Mouse (Mus musculus): ENCODE measurements at regions not wholly inside any gene's neighbourhood (a gene's known extent, or its start where the extent isn't known, plus 50 kb on each side); places are given as distances from the start of the nearest gene placed in this dataset.

DNA sequence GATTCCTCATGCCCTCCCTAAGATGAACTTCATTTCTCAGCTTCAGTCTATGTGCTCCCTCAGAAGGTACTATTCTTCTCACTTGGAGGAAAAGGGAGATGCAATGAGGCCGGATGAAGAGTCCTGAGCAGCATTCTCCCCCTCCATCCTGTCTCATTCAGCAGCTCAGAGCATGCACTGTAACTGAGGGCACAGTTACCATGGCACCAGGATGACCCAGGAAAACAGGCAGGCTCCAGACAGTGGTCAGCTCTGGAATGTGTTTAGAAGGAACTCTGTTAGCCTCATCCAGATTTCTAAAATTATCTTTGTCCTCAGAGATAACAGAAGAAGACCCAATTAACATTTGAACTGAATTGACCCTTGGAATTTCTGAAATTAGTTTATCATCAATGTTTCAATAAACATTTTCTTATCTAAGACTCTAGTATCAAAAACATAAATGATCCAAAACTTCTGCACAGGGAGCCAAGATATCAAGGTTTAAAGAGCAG is 148.1 kb upstream of the Slc24a5 start:
- Histone ChIP-seq H3K27ac (replicated peaks) (no peak overlapping the region), H3K9ac (replicated peaks) (no peak overlapping the region), H3K4me3 (replicated peaks) (no peak overlapping the region), H3K4me1 (no peaks in the 10 kb centered on the region), H3K36me3 (no peaks in the 10 kb centered on the region), H3K27me3 (replicated peaks) (no peaks in the 10 kb centered on the region), H3K9me3 (replicated peaks) (no peaks in the 10 kb centered on the region), H3K4me2 (no peak overlapping the region)
- 57% methylated on average over 1 of the region's 1 CpGs for WGBS
- ATAC-seq (ENCODE audit: low FRiP score): no peak

DNA sequence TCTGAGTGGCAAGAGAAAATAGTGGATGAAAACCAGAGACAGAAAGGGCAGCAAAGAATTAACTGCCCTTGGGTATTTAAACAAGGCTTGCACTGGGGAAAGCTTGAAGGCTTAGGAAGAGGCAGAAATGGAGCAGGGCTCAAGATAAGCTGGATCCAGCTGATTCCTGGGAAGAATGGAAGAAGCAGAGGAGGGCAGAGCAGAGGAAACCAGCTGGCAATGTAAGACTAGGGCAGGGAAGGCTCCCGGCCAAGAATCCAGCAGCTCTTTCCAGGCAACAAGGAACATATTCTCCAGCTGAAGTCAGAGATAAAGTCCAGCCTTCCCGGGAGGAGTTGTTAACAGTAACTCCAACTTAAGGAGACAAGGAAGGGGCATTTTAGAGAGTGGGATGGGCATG is 147.7 kb upstream of the Slc24a5 start:
- H3K4me2 ChIP-seq: no peak overlapping the region
- no peak overlapping the region for H3K4me3 ChIP-seq (replicated peaks)
- H3K9ac ChIP-seq (replicated peaks): no peak overlapping the region
- H3K4me1 ChIP-seq: no peaks in the 10 kb centered on the region
- no peak for ATAC-seq (ENCODE audit: low FRiP score)
- 75% methylated on average over 2 of the region's 2 CpGs for WGBS
- no peaks in the 10 kb centered on the region for H3K36me3 ChIP-seq
- H3K27me3 ChIP-seq (replicated peaks): no peaks in the 10 kb centered on the region
- no peaks in the 10 kb centered on the region for H3K9me3 ChIP-seq (replicated peaks)
- H3K27ac ChIP-seq (replicated peaks): no peak overlapping the region

DNA sequence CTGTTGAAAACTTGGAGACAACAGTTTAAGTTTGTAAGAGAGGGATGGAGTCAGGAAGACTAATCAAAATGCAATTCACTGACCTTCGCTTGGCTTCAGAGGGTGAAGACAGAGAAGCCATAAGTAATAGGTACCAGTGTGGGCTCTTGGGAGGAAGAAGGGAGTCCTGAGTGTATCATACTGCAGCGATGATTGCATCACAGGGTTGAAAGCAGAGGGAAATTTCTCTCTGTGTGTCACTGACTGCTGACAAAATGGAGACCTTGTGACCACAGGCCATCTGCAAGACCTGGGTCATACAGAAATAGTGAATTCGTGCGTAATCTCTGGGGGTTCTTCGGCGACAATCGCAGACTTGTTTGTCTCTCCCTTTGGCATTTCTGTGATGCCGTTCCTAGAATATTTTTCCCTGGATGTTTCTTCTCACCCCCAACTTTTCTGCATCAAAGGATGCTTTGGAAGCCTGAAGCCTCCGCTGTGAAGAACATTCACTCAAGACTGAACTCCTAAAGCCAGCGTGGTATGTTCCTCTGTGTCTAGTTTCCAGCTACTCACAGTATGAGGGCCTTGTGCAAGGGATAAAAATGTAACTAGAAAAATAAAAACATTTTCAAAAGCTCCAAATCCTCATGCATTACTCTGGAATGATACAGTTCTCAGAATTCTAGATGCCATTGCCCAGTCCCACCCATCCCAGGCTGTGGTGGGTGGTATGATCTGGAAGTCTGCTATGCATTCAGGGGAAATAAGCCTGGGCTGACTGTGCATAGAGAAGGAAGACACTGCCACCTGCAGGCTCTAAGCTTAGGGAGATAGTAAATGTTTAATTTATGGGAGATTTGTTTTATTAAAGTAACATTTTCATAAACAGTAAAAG is 139.8 kb upstream of the Slc24a5 start:
- peak; percentile 86 for ATAC-seq (ENCODE audit: low FRiP score)
- WGBS: 90% methylated on average over 10 of the region's 10 CpGs

DNA sequence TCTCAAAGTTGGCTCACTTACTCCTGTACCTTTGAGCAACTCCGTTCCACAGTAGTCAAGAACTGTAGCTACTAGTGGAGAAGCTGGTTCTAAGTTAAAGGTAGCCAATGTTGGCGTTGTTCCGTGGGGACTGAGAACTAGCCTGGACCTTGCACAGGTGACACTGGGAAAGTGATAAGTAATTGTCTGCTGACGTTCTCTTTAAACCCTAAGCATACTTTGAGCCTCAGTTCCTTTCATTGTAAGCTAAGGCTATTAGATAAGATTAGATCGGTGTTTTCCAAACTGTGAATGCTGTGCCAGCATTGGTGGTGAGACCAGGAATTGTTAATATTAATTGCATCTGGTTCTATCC is 139.2 kb upstream of the Slc24a5 start:
- no peak overlapping the region for H3K4me2 ChIP-seq
- ATAC-seq (ENCODE audit: low FRiP score): no peak; the same call in 1 of the 2 replicates
- 88% methylated on average over 5 of the region's 5 CpGs for WGBS
- no peaks in the 10 kb centered on the region for H3K4me1 ChIP-seq
- H3K36me3 ChIP-seq: no peaks in the 10 kb centered on the region
- H3K9ac ChIP-seq (replicated peaks): no peak overlapping the region
- no peak overlapping the region for H3K27ac ChIP-seq (replicated peaks)
- no peaks in the 10 kb centered on the region for H3K27me3 ChIP-seq (replicated peaks)
- H3K9me3 ChIP-seq (replicated peaks): no peaks in the 10 kb centered on the region
- no peak overlapping the region for H3K4me3 ChIP-seq (replicated peaks)

More for the DNA sequence above, 139.8 kb upstream of the Slc24a5 start:
- Histone ChIP-seq H3K4me3 (replicated peaks) (no peak overlapping the region), H3K4me2 (no peak overlapping the region), H3K9me3 (replicated peaks) (no peaks in the 10 kb centered on the region), H3K4me1 (no peaks in the 10 kb centered on the region), H3K27me3 (replicated peaks) (no peaks in the 10 kb centered on the region), H3K27ac (replicated peaks) (no peak overlapping the region), H3K9ac (replicated peaks) (no peak overlapping the region), H3K36me3 (no peaks in the 10 kb centered on the region)

DNA sequence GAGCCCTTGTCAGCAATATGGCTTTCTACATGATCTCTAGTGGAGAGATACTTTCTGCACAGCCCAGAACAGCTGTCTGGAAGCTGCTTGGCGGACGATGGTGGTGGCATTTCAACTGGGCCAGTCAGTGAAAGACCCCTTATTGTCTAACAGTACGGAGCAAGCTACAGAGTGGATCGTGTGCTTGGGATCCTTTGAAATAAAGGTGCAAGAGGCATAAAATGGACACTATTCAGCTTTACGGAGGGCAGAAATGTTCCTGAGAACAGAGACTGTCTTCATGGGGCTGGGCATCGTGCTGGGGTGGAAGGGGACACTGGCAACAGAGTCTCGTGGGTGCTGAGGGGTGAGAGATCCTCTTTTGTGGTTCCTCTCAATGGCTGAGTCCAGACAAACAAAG is 137.2 kb upstream of the Slc24a5 start:
- no peak for ATAC-seq (ENCODE audit: low FRiP score)
- WGBS: 35% methylated on average over 7 of the region's 7 CpGs

DNA sequence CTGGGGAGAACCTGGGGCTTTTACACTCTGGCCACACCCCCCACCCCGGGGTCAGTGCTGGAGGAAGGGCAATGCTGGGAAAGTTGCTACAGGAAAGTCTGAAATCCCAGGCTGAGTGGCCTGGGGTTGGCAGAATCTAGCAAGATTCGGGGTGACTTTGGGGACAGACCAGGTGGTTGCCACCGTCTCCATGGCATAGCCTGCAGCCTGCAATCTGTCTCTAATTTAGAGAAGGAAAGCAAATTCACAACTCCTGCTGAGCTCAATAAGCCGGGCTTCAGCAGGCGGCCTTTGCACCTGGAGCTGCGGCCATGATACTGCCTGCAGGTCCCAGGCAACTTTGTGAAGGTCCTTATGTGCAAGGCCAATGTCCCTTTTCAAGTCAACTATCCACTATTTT is 135.4 kb upstream of the Slc24a5 start:
- Histone ChIP-seq H3K4me2 (no peak overlapping the region), H3K36me3 (no peaks in the 10 kb centered on the region), H3K4me3 (replicated peaks) (no peak overlapping the region), H3K9me3 (replicated peaks) (no peaks in the 10 kb centered on the region), H3K27ac (replicated peaks) (no peak overlapping the region), H3K9ac (replicated peaks) (no peak overlapping the region), H3K4me1 (no peaks in the 10 kb centered on the region), H3K27me3 (replicated peaks) (no peaks in the 10 kb centered on the region)
- ATAC-seq (ENCODE audit: low FRiP score): no peak
- 57% methylated on average over 6 of the region's 6 CpGs for WGBS

More for the DNA sequence above, 137.2 kb upstream of the Slc24a5 start:
- no peak overlapping the region for H3K4me2 ChIP-seq
- no peaks in the 10 kb centered on the region for H3K9me3 ChIP-seq (replicated peaks)
- H3K9ac ChIP-seq (replicated peaks): no peak overlapping the region
- no peaks in the 10 kb centered on the region for H3K36me3 ChIP-seq
- no peaks in the 10 kb centered on the region for H3K4me1 ChIP-seq
- no peak overlapping the region for H3K27ac ChIP-seq (replicated peaks)
- no peak overlapping the region for H3K4me3 ChIP-seq (replicated peaks)
- H3K27me3 ChIP-seq (replicated peaks): no peaks in the 10 kb centered on the region

DNA sequence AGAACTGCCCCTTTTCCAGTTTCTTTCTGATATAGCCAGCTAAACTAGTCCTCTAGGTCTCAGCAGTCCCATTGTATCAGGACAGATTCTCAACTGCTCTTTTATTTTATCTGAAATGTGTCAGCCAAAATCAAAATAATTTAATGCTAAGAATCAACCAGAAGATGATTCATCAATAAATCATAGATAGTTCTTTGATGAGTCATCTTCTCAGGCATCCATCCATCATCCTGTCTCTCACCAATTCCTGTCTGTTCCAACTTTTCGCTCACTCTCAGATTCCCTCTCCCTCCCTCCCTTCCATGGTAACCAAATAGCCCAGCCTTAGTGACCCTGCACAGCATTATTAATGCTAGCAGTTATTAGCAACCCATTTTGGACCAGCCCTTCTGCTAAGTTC is 134.0 kb upstream of the Slc24a5 start:
- H3K4me2 ChIP-seq: no peak overlapping the region
- H3K27ac ChIP-seq (replicated peaks): no peak overlapping the region
- no peaks in the 10 kb centered on the region for H3K27me3 ChIP-seq (replicated peaks)
- no peaks in the 10 kb centered on the region for H3K4me1 ChIP-seq
- H3K9me3 ChIP-seq (replicated peaks): no peaks in the 10 kb centered on the region
- no peak overlapping the region for H3K4me3 ChIP-seq (replicated peaks)
- WGBS: 62% methylated on average over 1 of the region's 1 CpGs
- no peak for ATAC-seq (ENCODE audit: low FRiP score)
- no peaks in the 10 kb centered on the region for H3K36me3 ChIP-seq
- no peak overlapping the region for H3K9ac ChIP-seq (replicated peaks)

DNA sequence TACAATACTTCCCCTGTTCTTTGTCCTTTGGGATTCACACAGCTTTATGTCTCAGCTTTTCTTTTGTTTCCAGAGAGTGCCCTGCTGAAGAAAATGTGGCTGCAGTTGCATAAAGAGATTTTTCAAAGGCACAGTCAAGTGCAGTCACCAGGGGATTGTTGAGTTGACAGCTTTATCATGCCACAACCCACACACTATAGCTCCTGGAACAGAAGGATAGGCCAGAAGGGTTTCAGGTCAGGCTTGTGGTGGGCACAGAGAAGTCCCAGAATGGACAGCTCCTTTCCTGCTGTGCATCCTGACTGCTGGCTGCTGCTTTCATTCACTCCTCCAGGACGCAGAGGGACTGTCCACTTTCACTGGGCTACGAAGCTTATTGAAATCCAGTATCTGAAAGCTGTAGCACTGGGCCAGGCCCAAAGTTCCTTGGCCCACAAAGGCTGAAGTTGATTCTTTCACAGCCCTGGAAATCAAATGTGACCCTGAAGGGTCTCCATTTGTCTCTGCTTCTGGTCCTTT is 119.6 kb upstream of the Slc24a5 start:
- no peak for ATAC-seq (ENCODE audit: low FRiP score)
- no peak overlapping the region for H3K27ac ChIP-seq (replicated peaks)
- H3K9ac ChIP-seq (replicated peaks): no peak overlapping the region
- H3K4me1 ChIP-seq: peaks cover 18% of the 10 kb centered on the region; the same call in 1 of the 2 replicates
- no peak overlapping the region for H3K4me3 ChIP-seq (replicated peaks)
- no peak overlapping the region for H3K4me2 ChIP-seq
- H3K9me3 ChIP-seq (replicated peaks): no peaks in the 10 kb centered on the region
- no peaks in the 10 kb centered on the region for H3K27me3 ChIP-seq (replicated peaks)
- WGBS: 15% methylated on average over 2 of the region's 2 CpGs
- no peaks in the 10 kb centered on the region for H3K36me3 ChIP-seq

DNA sequence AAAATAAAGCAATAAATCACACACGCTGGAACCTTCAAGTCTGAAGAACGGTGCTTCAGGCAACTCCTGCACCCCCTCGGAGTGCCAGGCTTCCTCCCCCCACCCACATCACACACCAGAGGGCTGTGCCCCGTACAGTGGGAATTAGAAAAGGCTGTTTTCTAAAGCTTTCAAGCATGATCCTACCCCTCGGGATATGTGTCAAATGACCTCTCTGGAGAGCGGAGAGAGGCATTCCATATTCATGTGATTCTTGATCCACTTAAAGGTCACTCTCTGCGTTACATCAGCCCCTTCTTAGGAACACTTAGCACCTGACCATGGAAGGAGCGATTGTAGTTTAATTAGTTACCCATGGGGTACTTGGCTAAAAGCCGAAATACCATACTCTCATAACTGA is 119.1 kb upstream of the Slc24a5 start:
- WGBS: 30% methylated on average over 9 of the region's 9 CpGs
- Histone ChIP-seq H3K4me1 (peaks cover 18% of the 10 kb centered on the region; the same call in 1 of the 2 replicates), H3K9me3 (replicated peaks) (no peaks in the 10 kb centered on the region), H3K4me3 (replicated peaks) (no peak overlapping the region), H3K4me2 (no peak overlapping the region), H3K9ac (replicated peaks) (no peak overlapping the region), H3K27me3 (replicated peaks) (no peaks in the 10 kb centered on the region), H3K27ac (replicated peaks) (no peak overlapping the region), H3K36me3 (no peaks in the 10 kb centered on the region)
- ATAC-seq (ENCODE audit: low FRiP score): no peak

DNA sequence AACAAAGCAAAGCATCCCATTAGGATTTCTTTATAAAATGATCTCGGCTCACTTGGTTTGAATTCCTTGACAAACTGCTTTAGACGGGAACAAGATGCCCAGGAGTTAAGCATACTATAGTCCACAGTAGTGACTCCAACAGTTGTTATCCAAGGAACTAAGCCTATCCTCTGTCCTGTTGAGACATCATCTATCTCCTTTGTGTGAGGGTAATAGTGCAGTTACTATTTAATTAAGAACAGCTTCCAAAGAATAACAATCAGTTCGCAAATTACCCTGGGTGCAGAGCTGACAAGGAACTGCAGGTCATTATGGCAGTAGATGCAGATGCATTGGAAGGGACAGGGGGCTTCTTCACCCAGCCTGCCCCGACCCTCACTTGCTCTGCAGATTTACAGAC is 115.7 kb upstream of the Slc24a5 start:
- no peak overlapping the region for H3K27ac ChIP-seq (replicated peaks)
- ATAC-seq (ENCODE audit: low FRiP score): no peak

DNA sequence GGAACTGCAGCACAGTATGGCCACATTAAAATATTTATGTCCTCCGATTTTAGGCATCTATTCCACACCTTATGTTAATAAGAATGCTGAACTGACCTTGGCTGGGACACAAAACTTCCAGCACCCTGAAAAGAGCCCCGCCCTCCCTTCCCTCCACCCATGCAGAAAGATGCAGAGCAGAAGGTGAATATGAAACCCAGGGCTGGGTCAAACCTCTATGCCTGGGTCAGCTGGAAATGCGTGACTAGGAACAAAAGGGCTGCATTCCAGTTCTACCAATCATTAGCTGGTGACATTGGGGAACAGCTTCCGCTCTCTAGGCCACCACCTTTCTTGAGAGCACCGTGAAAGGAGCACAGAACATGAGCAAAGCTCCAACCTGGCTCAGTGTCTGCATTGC is 114.9 kb upstream of the Slc24a5 start:
- 54% methylated on average over 5 of the region's 5 CpGs for WGBS
- Histone ChIP-seq H3K27me3 (replicated peaks) (no peaks in the 10 kb centered on the region), H3K4me3 (replicated peaks) (no peak overlapping the region), H3K4me2 (no peak overlapping the region), H3K9me3 (replicated peaks) (no peaks in the 10 kb centered on the region), H3K4me1 (peaks cover 18% of the 10 kb centered on the region; the same call in 1 of the 2 replicates), H3K27ac (replicated peaks) (no peak overlapping the region), H3K36me3 (no peaks in the 10 kb centered on the region), H3K9ac (replicated peaks) (no peak overlapping the region)
- ATAC-seq (ENCODE audit: low FRiP score): no peak

More for the DNA sequence above, 115.7 kb upstream of the Slc24a5 start:
- Histone ChIP-seq H3K27me3 (replicated peaks) (no peaks in the 10 kb centered on the region), H3K4me1 (peaks cover 18% of the 10 kb centered on the region; the same call in 1 of the 2 replicates), H3K4me3 (replicated peaks) (no peak overlapping the region), H3K9me3 (replicated peaks) (no peaks in the 10 kb centered on the region), H3K9ac (replicated peaks) (no peak overlapping the region), H3K36me3 (no peaks in the 10 kb centered on the region), H3K4me2 (no peak overlapping the region)
- WGBS: 23% methylated on average over 4 of the region's 4 CpGs

DNA sequence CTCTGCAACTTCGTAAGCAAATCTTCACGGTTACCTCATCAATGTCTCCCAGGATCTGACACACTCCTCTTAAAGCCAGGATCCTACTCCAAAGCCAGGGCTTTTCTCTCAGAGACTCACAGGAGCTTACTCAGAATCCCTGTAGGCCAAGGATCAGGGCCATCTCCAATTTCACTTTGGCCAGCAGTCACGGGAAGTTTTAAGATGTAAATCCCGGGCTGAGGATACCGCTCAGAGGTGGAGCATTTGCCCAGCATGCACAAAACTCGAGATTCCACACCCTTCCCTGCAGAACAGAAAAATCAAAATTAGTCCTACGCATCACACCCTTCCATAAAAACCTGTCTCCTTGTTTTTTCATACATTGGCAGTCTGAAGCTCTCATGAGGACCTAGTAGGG is 112.1 kb upstream of the Slc24a5 start:
- 0 out of 2 replicates have a peak, but pooled peaks cover 9% of the 10 kb centered on the region for H3K4me1 ChIP-seq
- H3K27ac ChIP-seq (replicated peaks): no peak overlapping the region
- no peak overlapping the region for H3K4me3 ChIP-seq (replicated peaks)
- no peak for ATAC-seq (ENCODE audit: low FRiP score)
- H3K27me3 ChIP-seq (replicated peaks): no peaks in the 10 kb centered on the region
- H3K4me2 ChIP-seq: no peak overlapping the region
- no peak overlapping the region for H3K9ac ChIP-seq (replicated peaks)
- no peaks in the 10 kb centered on the region for H3K36me3 ChIP-seq
- H3K9me3 ChIP-seq (replicated peaks): no peaks in the 10 kb centered on the region
- 56% methylated on average over 7 of the region's 7 CpGs for WGBS
